9 mouse cellular contexts compared by ENCODE assay signal in the genomic region with DNA sequence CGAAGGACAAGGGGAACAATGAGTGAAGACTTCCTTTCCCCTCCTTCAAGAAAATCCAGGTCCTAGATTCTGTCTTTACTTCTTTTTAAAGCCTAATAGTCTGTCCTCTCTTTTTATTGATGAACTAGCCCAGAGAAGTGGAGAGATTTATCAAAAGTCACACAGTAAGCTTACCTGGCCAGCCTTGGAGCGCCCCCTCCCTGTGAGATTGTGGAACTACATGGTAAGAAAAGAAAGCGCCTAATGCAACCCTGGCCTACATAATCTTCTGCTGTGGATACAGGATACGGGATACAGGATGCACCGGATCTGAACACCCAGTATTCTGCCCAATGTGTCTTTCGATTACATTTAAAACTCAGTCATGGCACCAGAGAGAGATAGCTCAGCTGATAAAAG.
DNase-seq lines count a peak whose midpoint lies in the region; ATAC-seq and TF ChIP-seq lines count a peak whose summit lies in the region.
"Had no signal": no experiment of that assay in that cellular context is flagged by ENCODE, and none has a peak within 500 bp of the region (broad histone marks: within the 10 kb centered on the region; RNA-seq: fewer than 3 reads in every experiment).

No protein-coding gene starts in this region.

- H3K4me2 ChIP-seq in heart, embryonic 12.5 days: peak overlapping the region; percentile 43; the same call in 1 of the 2 replicates
- H3K4me2 ChIP-seq in limb, embryonic 12.5 days: peak overlapping the region; percentile 46; the same call in 1 of the 2 replicates

- H3K36me3 ChIP-seq in heart, embryonic 12.5 days: no peaks in the 10 kb centered on the region
- no peaks in the 10 kb centered on the region for H3K36me3 ChIP-seq in spleen, adult 2 months (ENCODE audit: control insufficient read depth, insufficient read depth, low read length)
- H3K36me3 ChIP-seq in limb, embryonic 12.5 days: no peaks in the 10 kb centered on the region

- no peak for DNase-seq in heart, postnatal 25 days (ENCODE audit: low spot score)
- DNase-seq in spleen, adult 2 months (ENCODE audit: low read depth in 1 of 2, low spot score in 2 of 2): peak; percentile 8 to 33
- no peak for DNase-seq in spleen, adult 12 weeks (ENCODE audit: low spot score)
- peak; percentile 57 for DNase-seq in thymus, postnatal 4 days
- DNase-seq in gastrocnemius, postnatal 36 days: no peak

- H3K27me3 ChIP-seq in heart, embryonic 12.5 days (replicated peaks): peaks cover 48% of the 10 kb centered on the region
- H3K27me3 ChIP-seq in spleen, adult 2 months (ENCODE audit: control insufficient read depth, insufficient read depth, low read length): no peaks in the 10 kb centered on the region
- peaks cover 75% of the 10 kb centered on the region for H3K27me3 ChIP-seq in limb, embryonic 12.5 days

- H3K9ac ChIP-seq in heart, embryonic 12.5 days: no peak overlapping the region
- H3K9ac ChIP-seq in limb, embryonic 12.5 days (replicated peaks): no peak overlapping the region

- 0 out of 2 replicates have a peak, but pooled peaks cover 9% of the 10 kb centered on the region for H3K4me1 ChIP-seq in heart, embryonic 12.5 days (replicated peaks)
- no peaks in the 10 kb centered on the region; the same call in 1 of the 2 replicates for H3K4me1 ChIP-seq in spleen, adult 2 months (ENCODE audit: control insufficient read depth, insufficient read depth, insufficient read length)
- peaks cover 53% of the 10 kb centered on the region for H3K4me1 ChIP-seq in limb, embryonic 12.5 days (replicated peaks)

- H3K9me3 ChIP-seq in heart, embryonic 12.5 days (replicated peaks): no peaks in the 10 kb centered on the region
- no peaks in the 10 kb centered on the region for H3K9me3 ChIP-seq in limb, embryonic 12.5 days

- no peak for ATAC-seq in heart, embryonic 12.5 days (ENCODE audit: insufficient number of reproducible peaks, low FRiP score)
- no peak for ATAC-seq in limb, embryonic 12.5 days (ENCODE audit: insufficient number of reproducible peaks, insufficient read depth, low FRiP score, low TSS enrichment, low read depth)
- no peak for ATAC-seq in inflammation-experienced regulatory T-cells, adult 6 months
- ATAC-seq: forebrain, embryonic 14.5 days had no signal

- no peak overlapping the region for H3K27ac ChIP-seq in heart, embryonic 12.5 days (ENCODE audit: poor library complexity, severe bottlenecking)
- no peak overlapping the region for H3K27ac ChIP-seq in spleen, adult 2 months (ENCODE audit: insufficient read depth, low read length)
- H3K27ac ChIP-seq in limb, embryonic 12.5 days: peak overlapping the region; percentile 85; the same call in 1 of the 2 replicates

- intact Hi-C loops in heart, postnatal 25 days (cut with DNase I): no loop called here
- intact Hi-C loops in gastrocnemius, postnatal 36 days (cut with DNase I): no loop called here

- no peak for TF ChIP-seq POLR2A in spleen, adult 2 months (IDR thresholded peaks at IDR 0.05; ENCODE audit: low read depth, low read length)

- peak; percentile 79; the same call in 1 of the 2 replicates for TF ChIP-seq CTCF in spleen, adult 2 months (IDR thresholded peaks at IDR 0.05; ENCODE audit: extremely low read depth, insufficient read depth, insufficient read length, insufficient replicate concordance)

- no peak overlapping the region for H3K4me3 ChIP-seq in heart, embryonic 12.5 days
- no peak overlapping the region for H3K4me3 ChIP-seq in spleen, adult 2 months (ENCODE audit: extremely low read depth, insufficient read depth, insufficient read length)
- H3K4me3 ChIP-seq in limb, embryonic 12.5 days (replicated peaks): no peak overlapping the region

- WGBS in heart, embryonic 12.5 days: 52% methylated on average over 6 of the region's 6 CpGs
- WGBS in spleen, adult 2 months: 67% methylated on average over 6 of the region's 6 CpGs
- 61% methylated on average over 6 of the region's 6 CpGs for WGBS in limb, embryonic 12.5 days

Comparison
In these comparisons a context has a peak if more than half of its experiments do, and no peak if none do; other contexts are left out.
1. DNase-seq: peak in spleen, adult 2 months (2 of 2) and thymus, postnatal 4 days (single experiment); none in heart, postnatal 25 days (single experiment), spleen, adult 12 weeks (single experiment) and gastrocnemius, postnatal 36 days (0 of 2).